10 mouse cellular contexts compared by ENCODE assay signal in genomic region chr10:78255646-78256059, GRCm38 (mm10). TPM values are rescaled to one million over a fixed set of nuclear protein-coding genes. Genes with fewer than 3 reads are reported as not detected.
A peak's percentile ranks its signal among the peaks of the same experiment; 100 is the strongest.
DNase-seq lines count a peak whose midpoint lies in the region; ATAC-seq lines count a peak whose summit lies in the region.
"Had no signal": no experiment of that assay in that cellular context is flagged by ENCODE, and none has a peak within 500 bp of the region (broad histone marks: within the 10 kb centered on the region; RNA-seq: fewer than 3 reads in every experiment).

No protein-coding gene starts in this region.

- no peaks in the 10 kb centered on the region for H3K36me3 ChIP-seq in forebrain, embryonic 16.5 days (ENCODE audit: control insufficient read depth, insufficient read depth)

- H3K9me3 ChIP-seq in forebrain, embryonic 16.5 days (ENCODE audit: control insufficient read depth, low read length) = 0 out of 2 replicates have a peak, but pooled peaks cover 3% of the 10 kb centered on the region

- ATAC-seq in frontal cortex, adult (ENCODE audit: low TSS enrichment) = peak; percentile 79
- ATAC-seq in forebrain, embryonic 16.5 days = no peak
- ATAC-seq: CD4-positive, CD25-positive, alpha-beta regulatory T cell, adult 4 months had no signal

- H3K4me2 ChIP-seq in forebrain, embryonic 16.5 days (ENCODE audit: low read length) = no peak overlapping the region

- 0 out of 2 replicates have a peak, but pooled peaks cover 4% of the 10 kb centered on the region for H3K4me1 ChIP-seq in forebrain, embryonic 16.5 days (replicated peaks; ENCODE audit: control insufficient read depth, insufficient read depth, low read length)

- 52% methylated on average over 4 of the region's 4 CpGs for WGBS in forebrain, embryonic 16.5 days

- H3K9ac ChIP-seq in forebrain, embryonic 16.5 days (replicated peaks; ENCODE audit: low read depth, low read length) = no peak overlapping the region

- no peak for DNase-seq in frontal cortex, postnatal 10 days (ENCODE audit: low spot score in 2 of 2)
- peak; percentile 32 for DNase-seq in 3134 (ENCODE audit: extremely low read depth, insufficient read length, low spot score)
- DNase-seq in brain, adult 2 months (ENCODE audit: low read depth, low spot score) = peak; percentile 59
- peak; percentile 80 for DNase-seq in kidney, adult 9 months
- DNase-seq in thymus, postnatal 25 days = no peak
- DNase-seq in urinary bladder, adult 2 months (ENCODE audit: low spot score) = no peak

- H3K27me3 ChIP-seq in forebrain, embryonic 16.5 days (replicated peaks; ENCODE audit: control insufficient read depth, insufficient read depth, low read length) = no peaks in the 10 kb centered on the region

- no peak overlapping the region for H3K4me3 ChIP-seq in forebrain, embryonic 16.5 days (replicated peaks; ENCODE audit: low read length)

- no peak overlapping the region for H3K27ac ChIP-seq in forebrain, embryonic 16.5 days (ENCODE audit: low read length)
- H3K27ac ChIP-seq: macrophage had no signal

RNA-seq across cellular contexts. Expression of gene Trappc10, which starts 11.2 kb away (rescaled TPM):
- 38.1 and 41.0 TPM in 2 replicates for polyA plus RNA-seq in urinary bladder, adult 2 months (2012; rRNA removed)
- polyA plus RNA-seq in forebrain, embryonic 16.5 days (2015; fragmentation: Nextera tagmentation; extraction: Ambion mirVana) = 21.6 and 22.8 TPM in 2 replicates

Comparison
In these comparisons a context has a peak if more than half of its experiments do, and no peak if none do; other contexts are left out.
1. DNase-seq: peak in 3134 (single experiment), brain, adult 2 months (single experiment) and kidney, adult 9 months (single experiment); none in frontal cortex, postnatal 10 days (0 of 2), thymus, postnatal 25 days (single experiment) and urinary bladder, adult 2 months (single experiment).